Mouse (Mus musculus) kidney, adult 2 months (tissue): ENCODE results near the gene Spred2.

Experiments used
- CTCF ChIP-seq: fragments of 200-500 bp; conservative IDR thresholded peaks from 2 replicates; pipeline ENCODE4 v1.5.1; 2011; ENCODE audit warnings: low read depth, mild to moderate bottlenecking, control low read depth, low read length, moderate library complexity, mixed read lengths; ENCODE audit not compliant: insufficient read depth, insufficient read length
- POLR2A ChIP-seq: fragments of 200-500 bp; IDR thresholded peaks from one replicate; pipeline ENCODE4 v1.6.1; 2011; ENCODE audit warnings: low read depth, low read length, control low read depth

DNA sequence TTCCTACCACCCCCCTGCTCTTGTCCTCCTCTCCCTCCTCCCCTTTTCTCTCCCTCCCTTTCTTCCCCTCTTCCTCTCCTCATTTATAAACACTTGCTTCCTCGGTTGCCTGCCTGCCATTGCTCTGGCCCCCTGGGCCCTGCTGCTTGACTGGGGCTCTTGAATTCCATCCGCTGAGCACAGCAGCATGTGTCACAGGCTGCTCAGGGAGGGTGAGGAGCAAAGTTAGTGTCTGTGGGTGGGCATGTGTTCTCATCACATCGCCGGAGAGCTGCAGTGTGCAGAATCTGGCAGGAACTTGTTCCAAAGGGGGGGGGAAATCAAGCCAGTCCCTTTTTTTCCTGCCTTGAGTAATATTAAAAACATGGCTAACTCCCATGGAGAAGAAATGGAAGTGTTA lies 59.1 kb downstream of the Spred2 start:
- no peak for TF ChIP-seq POLR2A
- TF ChIP-seq CTCF: no peak
